Mouse (Mus musculus) 3T3-L1 (cell line): ENCODE data around the gene Atp13a3.
A peak's percentile ranks its signal among the peaks of the same experiment; 100 is the strongest.
"Not testable (repeated sequence)": the region's sequence is repeated elsewhere in the genome, so short reads cannot be mapped to it uniquely, and the experiment has no call there.

Experiments used
- DNase-seq: peaks from one replicate; pipeline ENCODE4 v3.0.0-alpha.2; 2015; ENCODE audit warnings: low read depth, low spot score

Atp13a3 gene

DNA sequence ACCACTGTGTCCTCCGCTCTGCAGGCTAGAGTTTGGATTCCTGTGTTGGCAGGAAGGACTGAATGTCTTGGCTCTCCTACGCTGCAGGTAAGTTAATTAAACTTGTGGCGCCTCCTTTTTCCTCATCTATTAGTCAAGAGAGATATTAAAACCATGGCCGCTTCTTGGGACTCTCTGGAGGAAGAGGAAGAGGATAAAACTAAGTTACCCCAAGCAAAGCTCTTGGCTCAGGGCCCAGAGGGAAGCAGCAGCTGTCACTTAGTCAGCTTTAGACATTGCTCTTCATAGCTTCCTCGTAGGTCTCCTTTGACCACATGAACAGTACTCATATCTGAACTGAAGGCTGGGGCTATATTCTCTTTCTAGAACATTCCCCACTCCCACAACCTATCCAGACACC, 10.5 kb upstream of the Atp13a3 start:
- DNase-seq = no peak

DNA sequence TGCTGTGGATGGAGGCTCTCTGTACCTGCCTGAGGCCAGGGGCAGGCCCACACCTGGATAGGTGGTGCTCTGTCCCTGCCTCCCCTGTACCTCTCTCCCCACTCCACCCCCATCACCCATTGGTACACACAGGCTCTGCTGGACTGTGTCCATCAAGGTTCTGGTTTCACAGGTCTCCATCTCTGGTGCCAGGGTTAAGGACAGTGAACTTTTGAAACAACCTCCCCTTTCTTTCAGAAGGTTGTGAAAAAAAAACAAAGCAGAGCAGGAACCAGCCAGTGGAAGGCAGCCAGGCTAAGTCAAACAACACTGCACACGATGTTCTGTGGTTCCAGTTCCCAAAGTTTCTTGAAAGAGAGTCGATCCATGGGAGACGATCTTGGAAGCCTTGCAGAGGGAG, 6.9 kb upstream of the Atp13a3 start:
- DNase-seq = no peak

DNA sequence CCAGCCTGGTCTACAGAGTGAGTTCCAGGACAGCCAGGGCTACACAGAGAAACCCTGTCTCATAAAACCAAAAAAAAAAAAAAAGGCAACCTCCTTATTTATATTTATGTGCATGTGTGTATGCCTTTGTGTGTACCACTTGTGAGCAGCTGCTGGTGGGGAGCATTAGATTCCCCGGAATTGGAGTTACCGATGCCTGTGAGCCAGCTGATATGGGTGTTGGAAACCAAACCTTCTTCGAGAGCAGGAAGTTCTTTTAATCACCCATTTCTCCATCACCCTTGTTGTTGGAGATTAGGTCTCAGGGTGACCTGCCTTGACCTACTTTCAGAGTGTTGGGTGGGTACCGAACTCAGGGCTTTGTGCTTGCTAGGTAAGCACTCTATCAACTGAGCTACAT, 5.1 kb upstream of the Atp13a3 start:
- DNase-seq = no peak

DNA sequence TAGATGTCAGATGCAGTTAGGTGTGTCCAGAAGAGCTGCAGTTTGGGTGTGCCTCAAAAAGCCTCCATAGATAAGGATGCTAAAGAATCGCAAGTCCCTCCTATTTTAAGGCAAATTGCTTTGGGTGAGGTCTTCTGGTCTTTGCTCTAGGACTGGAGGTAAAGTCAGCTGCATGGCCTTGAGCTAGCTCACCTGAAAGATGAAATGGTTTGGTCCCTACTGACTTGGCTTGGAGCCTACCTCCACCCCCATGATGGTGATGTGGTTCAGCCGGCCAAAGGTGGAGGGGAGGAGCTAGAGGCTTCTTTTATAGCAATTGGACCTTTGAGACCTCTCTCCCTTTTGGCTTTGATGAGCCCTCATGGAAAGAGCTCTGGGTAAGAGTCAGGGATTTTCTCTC, 1.7 kb upstream of the Atp13a3 start:
- DNase-seq = no peak

DNA sequence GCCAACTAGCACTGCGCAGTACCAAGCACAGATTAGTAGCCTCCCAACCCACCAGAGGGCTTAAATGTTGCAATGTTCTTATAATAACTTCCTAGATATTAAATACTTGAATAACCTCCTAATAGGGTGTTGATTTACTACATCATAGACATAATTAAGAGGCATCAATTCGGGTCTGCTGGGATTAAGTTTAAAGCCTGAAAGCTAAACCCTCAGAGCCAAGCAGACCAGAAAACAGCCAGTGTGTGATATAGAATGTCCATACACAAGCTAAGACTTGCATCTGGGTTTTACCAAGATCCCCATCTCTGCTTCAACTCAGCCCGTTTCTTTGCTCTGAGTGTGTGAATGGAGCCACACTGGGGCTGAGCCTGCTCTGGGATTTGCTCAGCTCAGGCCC, 2.2 kb downstream of the Atp13a3 start:
- no peak for DNase-seq

DNA sequence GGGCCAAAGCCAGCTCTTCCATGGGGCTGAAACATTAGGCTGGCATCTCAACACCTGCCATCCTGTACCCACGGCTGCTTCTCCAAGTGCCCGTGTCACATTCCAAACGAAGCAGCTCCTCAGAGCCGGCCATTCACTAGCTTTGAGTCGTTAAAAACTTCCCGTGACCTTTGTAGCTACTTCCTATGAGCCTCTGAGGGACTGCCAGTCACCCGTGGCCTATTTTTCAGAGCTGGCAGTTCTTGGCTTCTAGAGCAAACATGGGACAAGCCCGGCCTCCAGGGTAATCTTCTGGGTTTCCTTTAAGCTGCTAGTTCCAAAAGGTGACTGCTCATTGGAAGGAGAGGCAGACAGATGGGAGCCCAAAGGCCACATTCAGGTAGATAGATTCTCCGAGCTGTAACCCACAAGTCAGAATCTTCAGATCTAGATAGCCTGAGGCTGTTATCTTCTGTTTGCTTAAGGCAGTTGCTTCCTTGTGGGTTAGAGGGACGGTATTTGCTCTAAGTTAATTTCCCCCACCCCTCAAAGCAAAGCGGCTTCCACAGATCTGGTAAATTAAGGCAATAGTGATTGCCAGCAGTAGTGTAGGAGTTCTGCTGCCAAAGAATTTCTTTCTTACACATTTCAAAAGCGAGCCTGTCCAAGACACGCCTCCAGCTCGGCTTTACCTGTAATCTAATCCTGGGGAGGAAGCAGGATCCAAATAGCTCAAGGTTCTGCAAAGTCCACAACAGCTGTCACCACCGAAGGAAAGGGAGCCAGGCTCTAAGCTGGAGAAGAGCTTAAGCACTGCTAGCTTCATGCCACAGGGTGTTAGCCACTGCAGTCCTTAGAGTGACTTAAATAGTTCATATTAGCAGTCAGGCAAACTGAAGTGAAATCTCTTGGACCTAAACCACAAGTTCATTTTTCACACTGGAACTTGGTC, 8.4 kb downstream of the Atp13a3 start:
- DNase-seq = peak; percentile 71

DNA sequence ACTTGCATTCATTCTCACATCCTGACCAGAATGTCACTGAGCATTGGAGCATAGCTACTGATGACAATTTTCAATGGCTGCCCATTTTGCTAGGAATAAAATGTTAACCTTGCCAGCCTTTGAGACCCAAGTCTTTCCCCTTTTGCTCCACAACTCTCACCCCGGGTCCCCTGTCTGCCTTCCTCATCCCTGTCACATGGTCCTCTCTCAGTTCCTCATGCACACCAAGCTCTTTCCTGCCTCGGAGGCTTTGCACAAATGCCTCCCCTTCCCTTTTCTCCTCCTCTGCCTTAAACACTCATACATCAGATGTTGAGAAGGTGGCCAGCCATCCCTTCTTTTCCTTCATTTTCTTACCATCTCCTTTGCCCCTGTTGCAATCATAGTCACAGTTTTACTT, 10.6 kb downstream of the Atp13a3 start:
- no peak for DNase-seq

DNA sequence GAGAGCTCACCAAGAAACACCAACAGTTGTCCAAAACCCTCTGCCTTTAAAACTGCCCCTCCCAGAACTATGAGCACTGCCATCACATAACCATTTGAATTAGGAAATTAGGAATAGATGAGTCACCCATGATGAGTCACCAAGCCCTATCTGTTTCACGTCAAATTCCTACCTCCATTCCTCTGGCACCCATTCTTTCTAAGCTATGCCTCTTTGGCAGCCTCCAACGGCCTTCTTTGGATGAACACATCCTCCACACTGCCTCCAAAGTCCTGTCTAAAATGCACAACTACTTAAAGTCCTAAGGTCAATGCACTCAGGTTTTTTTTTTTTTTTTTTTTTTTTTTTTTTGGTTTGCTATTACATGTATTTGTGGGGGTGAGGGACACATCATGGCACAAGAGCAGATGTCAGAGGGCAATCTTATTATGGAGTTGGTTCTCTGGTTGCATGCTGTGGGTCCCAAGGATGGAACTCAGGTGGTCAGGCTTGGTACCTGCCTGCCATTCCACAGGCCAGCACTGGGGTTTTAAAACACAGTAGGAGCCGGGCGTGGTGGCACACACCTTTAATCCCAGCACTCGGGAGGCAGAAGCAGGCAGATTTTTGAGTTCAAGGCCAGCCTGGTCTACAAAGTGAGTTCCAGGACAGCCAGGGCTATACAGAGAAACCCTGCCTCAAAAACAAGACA, 15.0 kb downstream of the Atp13a3 start:
- peak; percentile 99 for DNase-seq

DNA sequence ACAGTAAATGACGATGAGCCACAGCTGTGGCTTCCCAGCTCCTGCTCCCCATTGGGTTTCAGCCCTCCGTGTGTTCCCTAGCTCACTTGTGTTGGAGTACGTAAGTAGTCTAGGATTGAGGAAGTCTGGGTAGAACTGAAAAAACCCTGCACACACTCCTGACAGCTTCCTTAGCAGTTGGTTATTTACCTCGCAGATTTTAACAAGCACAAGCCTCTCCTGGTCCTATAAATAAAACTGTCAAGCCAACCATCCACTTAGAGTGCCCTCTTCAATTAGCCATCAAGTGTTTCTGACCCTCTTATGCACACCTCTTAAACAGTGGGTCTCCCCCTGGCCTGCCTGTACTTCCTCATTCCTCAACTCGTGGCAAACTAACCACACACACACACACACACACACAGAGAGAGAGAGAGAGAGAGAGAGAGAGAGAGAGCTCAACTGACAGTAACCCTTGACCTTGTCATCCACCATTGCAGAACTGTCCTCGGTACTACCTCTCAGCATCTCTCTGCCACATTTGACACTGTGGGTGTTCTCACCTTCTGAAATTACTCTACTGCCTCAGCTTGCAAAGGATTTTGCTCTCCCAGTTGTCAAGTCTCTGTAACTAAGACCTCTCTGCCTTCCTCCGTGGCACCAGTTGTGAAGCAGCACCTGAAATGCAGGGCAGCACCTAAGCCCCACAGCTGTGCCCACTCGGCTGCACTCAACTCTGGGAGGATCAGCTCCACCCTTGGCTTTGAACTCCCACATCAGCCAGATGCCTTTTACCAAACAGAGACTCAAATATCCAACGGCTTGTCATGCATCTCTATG, 15.7 kb downstream of the Atp13a3 start:
- peak; percentile 36 for DNase-seq

DNA sequence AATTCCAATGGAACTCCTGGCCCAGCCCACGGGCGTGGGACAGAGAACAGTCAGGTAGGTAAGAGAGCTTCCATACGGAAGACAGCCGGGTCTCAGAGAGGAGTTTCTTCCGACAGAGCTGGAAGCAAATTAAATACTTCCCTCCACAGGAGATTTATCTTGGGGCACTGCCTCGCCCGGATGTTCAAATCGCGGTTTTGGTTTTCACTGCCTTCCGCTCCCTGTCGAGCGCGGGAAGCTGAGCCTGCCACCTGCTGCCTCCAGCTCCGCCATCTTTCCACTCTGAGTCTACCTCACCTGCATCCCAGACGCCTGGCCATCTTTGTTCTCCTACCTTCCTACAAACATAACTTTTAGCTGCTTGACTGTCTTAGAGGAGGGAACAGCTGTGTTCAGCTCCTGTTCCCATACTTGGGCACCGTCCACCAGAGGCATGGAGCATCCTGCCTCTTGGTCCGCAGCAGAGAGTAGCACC, 16.5 kb downstream of the Atp13a3 start:
- no peak for DNase-seq

DNA sequence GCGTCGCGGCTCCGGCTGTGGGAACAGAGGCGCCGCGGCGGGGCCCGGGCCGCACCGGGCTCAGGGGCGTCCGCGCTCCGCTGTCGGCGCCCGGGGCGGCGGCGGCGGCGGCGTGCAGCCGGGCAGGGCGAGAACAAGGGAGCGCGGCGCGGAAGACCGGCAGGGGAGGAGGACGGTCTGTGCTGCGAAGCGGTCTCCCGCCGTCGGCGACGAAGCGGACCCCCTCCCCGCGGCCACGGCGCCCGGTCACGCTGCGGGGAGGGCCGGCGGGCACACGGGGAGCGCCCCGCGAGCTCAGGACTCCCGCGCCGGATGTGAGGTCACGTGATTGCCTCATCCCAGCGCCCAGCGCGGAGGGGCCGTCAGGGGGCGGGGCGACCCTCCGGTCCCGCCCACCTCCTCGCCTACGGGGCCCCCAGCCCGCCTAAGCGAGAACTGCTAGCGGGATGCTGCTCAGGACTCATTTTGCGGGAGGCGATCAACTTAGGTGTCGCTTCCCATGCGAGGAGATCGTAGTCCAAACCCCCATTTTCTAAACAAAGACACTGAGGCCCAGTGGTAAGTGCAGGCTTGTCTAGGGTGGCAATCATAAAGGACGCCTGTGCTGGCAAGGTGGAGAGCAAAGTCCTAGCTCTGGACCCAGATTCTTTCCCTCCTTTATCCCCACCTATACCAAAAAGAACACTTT, 17.1 kb downstream of the Atp13a3 start:
- peak; percentile 87 for DNase-seq

DNA sequence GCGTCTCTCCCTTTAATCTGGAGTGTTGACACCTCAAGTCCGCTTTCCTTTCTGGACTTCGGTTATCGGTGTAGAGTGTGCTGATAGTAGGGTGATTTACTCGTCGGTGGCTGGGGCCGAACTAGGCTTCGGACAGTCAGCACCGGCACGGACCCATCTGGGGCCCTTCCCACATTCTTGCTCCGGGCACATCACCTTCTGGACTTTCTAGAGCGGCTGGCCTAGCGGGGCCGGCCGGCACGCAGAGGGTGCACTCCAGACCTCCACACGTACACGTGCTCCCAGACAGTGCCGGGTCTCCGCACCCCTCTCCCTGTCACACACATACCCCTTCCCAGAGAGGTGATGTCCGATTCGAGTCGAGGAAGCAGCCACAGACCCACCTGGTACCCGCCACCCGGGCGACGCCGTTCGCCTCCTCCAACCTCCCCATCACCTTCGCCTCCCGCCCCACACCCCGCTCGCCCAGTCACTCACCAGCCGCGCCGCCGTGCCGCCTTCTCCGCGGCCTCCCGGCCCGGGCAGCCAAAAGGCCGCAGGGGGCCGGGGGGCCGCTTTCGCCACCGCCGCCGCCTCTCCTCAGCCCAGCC, 17.8 kb downstream of the Atp13a3 start:
- DNase-seq = peak; percentile 59

DNA sequence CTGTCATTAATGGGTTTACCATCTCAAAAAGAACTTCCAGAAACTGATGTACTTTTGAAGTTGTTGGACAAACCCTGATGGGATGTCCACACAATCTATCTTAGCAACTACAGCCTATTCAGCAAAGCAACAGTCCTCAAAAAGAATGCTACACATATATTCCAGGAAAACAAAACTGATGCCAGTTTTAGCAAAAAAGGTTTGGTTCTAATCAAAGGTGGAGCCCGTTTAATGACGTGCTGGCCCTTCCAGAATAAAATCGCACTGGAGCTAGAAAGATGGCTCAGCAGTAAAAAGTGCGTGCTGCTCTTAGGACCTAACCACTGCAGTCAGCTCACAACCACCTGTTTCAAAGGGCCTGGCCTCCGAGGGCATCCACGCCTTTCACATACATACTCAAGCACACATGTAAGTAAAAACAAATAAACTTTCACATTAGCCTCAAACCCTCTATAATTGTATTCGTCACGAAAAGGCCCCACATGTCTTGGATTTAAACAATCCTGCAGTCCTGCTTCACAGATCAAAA, 18.8 kb downstream of the Atp13a3 start:
- no peak for DNase-seq

DNA sequence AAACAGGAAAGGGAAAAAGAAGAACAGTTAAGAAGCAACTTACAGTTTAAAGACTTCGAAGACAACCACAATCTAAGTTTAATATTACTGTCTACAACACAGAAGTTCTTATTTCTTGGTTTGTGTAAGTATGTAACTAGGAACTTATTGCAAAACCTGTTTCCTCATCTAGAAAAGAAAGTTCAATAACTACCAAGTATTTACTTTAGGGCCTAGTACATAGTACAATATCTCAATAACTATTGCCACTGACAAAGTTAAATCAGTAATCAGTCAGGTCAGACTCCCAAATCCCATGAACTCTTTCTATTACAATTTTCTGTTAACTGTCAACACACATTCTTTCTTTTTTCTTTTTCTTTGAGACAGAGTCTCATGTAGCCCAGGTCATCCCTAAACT, 20.2 kb downstream of the Atp13a3 start:
- DNase-seq = no peak

DNA sequence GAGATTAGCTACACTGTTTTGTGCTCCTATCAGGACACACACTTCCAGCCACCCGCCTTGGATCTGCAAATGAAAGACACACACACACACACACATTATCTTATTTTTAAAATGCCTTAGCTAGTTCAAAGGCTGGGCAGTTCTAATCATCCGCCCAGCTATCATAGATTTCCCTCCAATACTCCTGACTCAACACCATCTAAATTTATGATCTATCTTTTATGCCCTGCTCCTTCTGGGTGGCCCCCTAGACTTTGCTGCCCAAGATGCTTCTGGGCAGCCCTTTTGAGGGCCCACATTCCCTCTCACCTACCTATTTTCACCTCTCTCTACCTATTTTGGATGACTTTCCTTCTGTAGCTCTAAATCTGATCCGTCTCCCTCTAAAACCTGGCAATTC, 29.5 kb downstream of the Atp13a3 start:
- DNase-seq = no peak

DNA sequence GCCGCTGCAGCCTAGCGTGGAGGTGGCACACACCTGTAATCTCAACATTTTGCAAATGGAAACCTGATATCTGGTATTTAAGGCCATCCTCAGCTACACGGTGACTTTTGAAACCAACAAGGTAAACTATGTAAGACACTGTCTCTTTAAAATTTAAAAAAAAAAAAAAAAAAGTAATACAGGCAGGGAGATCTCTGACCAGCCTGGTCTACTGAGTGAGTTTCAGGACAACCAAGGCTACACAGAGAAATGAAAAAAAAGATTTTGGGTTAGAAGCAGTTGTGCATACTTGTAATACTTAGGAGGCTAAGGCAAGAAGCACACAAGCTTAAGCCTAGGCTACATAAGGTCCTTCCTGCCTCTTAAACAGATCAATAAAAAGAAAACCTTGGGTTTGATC, 30.8 kb downstream of the Atp13a3 start:
- no peak for DNase-seq

DNA sequence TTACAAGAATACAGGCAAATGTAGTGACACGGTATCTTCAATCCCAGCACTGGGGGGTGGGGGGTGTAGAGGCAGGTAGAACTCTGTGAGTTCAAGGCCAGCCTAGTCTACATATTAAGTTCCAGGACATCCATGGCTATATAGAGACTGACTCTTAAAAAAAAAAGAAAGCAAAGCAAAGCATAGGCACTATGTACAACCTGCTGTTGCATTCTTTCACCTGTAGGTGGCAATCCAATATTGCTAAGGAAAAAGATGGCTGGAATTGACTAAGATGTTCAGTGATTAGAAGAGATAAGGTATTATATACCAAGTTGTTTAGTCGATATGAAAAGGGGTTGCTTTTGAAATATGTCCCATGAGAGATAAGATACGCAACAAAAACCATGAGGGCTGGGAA, 31.5 kb downstream of the Atp13a3 start:
- DNase-seq = peak; percentile 89

DNA sequence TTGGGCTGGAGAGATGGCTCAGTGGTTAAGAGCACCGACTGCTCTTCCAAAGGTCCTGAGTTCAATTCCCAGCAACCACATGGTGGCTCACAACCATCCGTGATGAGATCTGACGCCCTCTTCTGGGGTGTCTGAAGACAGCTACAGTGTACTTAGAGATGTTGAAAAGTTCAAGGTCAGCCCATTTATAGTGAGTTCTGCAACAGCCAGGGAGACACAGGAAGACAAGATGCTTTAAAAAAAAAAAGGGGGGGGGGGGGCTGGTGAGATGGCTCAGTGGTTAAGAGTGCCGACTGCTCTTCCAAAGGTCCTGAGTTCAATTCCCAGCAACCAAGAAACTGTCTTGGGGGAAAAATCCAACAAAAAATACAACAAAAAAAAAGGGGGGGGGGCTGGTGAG, 32.5 kb downstream of the Atp13a3 start:
- not testable (repeated sequence) for DNase-seq

DNA sequence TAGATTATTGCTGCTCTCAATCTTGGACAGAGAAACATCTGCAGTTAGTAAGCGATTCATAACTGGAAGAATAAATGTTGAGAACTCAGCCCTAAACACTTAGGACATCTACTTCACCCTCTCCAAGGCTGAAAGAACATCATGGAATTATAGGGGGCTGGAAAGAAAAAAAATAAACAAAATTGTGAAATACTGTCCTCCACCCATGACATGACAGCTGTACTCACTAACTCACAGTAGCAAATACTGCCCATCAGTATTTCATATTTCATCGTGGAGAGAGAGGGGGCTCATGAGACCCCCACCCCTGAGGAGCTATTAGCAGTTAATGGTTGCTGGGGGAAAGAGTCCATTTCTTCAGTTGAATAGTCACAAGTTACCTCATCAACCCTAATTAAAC, 38.4 kb downstream of the Atp13a3 start:
- DNase-seq = no peak

DNA sequence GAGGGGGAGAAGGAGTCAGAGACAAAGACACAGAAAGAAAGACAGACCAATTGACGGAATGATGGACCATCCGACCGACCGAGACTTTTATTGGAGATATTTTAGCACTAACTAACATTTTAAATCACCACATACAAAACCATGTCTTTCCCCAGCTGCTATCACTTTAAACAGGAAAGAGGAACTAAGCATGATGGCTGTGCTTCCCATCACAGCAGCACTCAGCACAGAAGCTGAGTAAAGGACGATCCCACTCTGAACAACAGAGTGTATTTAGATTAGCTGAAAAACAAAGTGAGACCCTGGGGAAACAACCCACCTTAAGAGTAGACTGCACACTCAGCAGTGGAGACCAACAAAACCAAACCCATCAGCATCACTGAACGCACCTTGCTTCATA, 41.2 kb downstream of the Atp13a3 start:
- DNase-seq = no peak

DNA sequence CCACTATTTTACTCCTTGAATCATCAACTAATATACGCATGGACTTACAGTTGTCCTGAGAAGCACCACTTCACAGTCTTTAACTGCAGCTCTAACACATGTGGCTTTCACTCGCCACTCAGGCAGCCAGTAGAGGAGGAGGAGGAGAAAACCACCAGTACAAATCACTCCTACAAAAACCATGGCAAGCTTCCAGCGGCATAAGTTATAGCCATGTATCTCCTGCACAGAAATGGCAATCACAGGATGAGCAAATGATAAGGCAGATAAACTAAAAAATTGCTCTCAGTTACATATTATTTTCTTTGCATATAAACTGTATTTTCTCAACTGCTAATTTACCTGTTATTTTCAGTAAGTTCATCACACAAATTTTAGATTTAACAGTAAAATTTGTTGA, 43.2 kb downstream of the Atp13a3 start:
- DNase-seq = peak; percentile 56
